Mouse (Mus musculus) C2C12 (cell line): ENCODE measurements at regions not wholly inside any gene's neighbourhood (a gene's known extent, or its start where the extent isn't known, plus 50 kb on each side); places are given as distances from the start of the nearest gene placed in this dataset.

Source experiments
- H3K27me3 ChIP-seq: one replicate; pipeline ENCODE4 v1.6.1; 2011; ENCODE audit not compliant: control insufficient read depth, insufficient read depth, insufficient read length
- H3K36me3 ChIP-seq: one replicate; pipeline ENCODE4 v1.6.1; 2011; ENCODE audit not compliant: control insufficient read depth, insufficient read depth
- H3K4me3 ChIP-seq: one replicate; pipeline ENCODE4 v1.5.1; 2011; ENCODE audit warnings: mild to moderate bottlenecking, control low read depth; ENCODE audit not compliant: poor library complexity, insufficient read depth, severe bottlenecking
- H3K79me2 ChIP-seq: one replicate; pipeline ENCODE4 v1.6.1; 2011; ENCODE audit not compliant: control insufficient read depth, insufficient read depth
- H3K79me3 ChIP-seq: one replicate; pipeline ENCODE4 v1.6.1; 2011; ENCODE audit warnings: low read depth, control low read depth
- H3ac ChIP-seq: one replicate; pipeline ENCODE3; 2011; ENCODE audit warnings: low read depth; ENCODE audit not compliant: control insufficient read depth, insufficient read length
- CEBPB ChIP-seq: IDR thresholded peaks from one replicate; pipeline ENCODE4 v1.6.1; 2011; ENCODE audit warnings: low read depth, mild to moderate bottlenecking, control low read depth, moderate library complexity
- CTCF ChIP-seq: IDR thresholded peaks from one replicate; pipeline ENCODE4 v1.5.1; 2011; ENCODE audit not compliant: control insufficient read depth, insufficient read depth, insufficient read length
- FOSL1 ChIP-seq: IDR thresholded peaks from one replicate; pipeline ENCODE4 v1.8.0; 2011; ENCODE audit warnings: mild to moderate bottlenecking, low read length; ENCODE audit not compliant: poor library complexity, insufficient read depth, severe bottlenecking
- MAX ChIP-seq: IDR thresholded peaks from one replicate; pipeline ENCODE4 v1.6.1; 2011; ENCODE audit warnings: mild to moderate bottlenecking, control low read depth
- MYOD1 ChIP-seq: IDR thresholded peaks from one replicate; pipeline ENCODE4 v1.6.1; 2011; ENCODE audit warnings: low read depth; ENCODE audit not compliant: control insufficient read depth, insufficient read length
- MYOG ChIP-seq: IDR thresholded peaks from one replicate; pipeline ENCODE4 v1.6.1; 2011; ENCODE audit not compliant: control insufficient read depth, insufficient read length; ENCODE audit errors: extremely low read depth
- USF1 ChIP-seq: IDR thresholded peaks from one replicate; pipeline ENCODE4 v1.6.1; 2011; ENCODE audit warnings: low read depth, mild to moderate bottlenecking, control low read depth, moderate library complexity

DNA sequence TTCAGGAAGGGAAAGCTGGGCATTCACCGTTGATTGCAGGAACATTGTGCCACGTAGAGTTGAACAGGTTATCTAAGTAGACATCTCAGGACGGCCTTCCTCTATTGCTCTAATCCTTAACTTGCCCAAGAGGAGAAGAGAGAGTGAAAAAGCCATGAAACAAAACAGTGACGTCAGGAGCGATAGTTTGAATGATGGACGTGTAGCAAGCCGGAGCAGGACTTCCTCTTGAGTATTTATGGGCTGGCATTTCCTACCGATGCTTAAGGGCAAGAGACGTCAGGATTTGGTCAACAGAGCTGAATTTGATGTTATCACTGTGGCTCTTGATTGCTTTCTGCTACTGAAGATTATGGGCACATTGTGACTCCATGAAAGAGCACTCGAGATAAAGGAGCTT is 130.5 kb upstream of the Arhgap28 start:
- H3K27me3 ChIP-seq: no peaks in the 10 kb centered on the region
- H3K4me3 ChIP-seq: no peak overlapping the region
- no peaks in the 10 kb centered on the region for H3K36me3 ChIP-seq
- no peaks in the 10 kb centered on the region for H3K79me2 ChIP-seq
- TF ChIP-seq CTCF: no peak
- no peak for TF ChIP-seq MYOG
- TF ChIP-seq CEBPB: no peak
- no peak for TF ChIP-seq MAX
- TF ChIP-seq FOSL1: no peak
- no peak for TF ChIP-seq MYOD1
- TF ChIP-seq USF1: no peak
- H3ac ChIP-seq: no peak overlapping the region
- H3K79me3 ChIP-seq: no peaks in the 10 kb centered on the region

DNA sequence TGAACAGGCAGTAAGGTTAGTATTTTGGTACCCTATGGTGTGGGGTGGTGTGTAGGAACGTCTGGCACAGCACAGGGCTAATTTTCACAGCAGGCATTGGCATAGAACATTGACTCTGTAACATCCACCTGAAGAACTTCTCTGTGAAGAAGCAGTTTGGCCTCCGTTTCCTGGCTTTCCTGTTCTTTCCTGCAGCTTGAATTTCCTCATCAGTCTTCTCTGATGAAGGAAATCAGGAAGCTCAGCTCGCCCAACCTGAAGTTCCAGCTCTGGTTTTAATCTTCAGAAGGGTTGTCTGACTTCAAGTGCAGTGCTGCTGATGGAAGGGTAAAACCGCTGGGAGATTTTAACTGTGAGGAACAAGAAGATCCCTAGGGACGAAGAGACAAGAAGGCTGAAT is 131.5 kb upstream of the Arhgap28 start:
- Histone ChIP-seq H3K4me3 (no peak overlapping the region), H3K79me3 (no peaks in the 10 kb centered on the region), H3K36me3 (no peaks in the 10 kb centered on the region), H3K27me3 (no peaks in the 10 kb centered on the region), H3K79me2 (no peaks in the 10 kb centered on the region), H3ac (no peak overlapping the region)
- TF ChIP-seq MYOG: no peak
- no peak for TF ChIP-seq CEBPB
- no peak for TF ChIP-seq CTCF
- no peak for TF ChIP-seq FOSL1
- no peak for TF ChIP-seq USF1
- no peak for TF ChIP-seq MAX
- TF ChIP-seq MYOD1: no peak

DNA sequence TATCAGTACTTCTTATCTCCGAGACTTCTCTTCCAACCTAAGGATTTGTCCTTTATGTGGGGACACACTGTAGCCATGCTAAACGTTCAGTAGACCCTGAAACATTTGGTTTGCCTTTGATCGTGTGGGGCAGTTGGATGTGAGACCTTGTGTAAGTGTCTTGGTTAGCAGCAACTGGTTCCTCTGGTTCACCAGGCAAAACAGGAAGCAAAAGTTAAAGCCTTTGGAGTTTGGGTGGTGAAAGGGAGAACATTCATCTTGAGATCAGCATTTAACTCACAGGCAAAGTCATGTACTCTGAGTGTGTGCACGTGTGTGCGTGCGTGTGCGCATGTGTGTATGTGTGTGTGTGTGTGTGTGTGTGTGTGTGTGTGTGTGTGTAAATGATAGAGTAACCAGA is 130.3 kb upstream of the L3mbtl4 start:
- Histone ChIP-seq H3K79me2 (no peaks in the 10 kb centered on the region), H3K79me3 (no peaks in the 10 kb centered on the region), H3K36me3 (no peaks in the 10 kb centered on the region), H3K4me3 (no peak overlapping the region), H3ac (no peak overlapping the region), H3K27me3 (no peaks in the 10 kb centered on the region)
- TF ChIP-seq MYOG (no peak), CEBPB (no peak), MAX (no peak)

GRCm38 (mm10) chr17:68149237-68149792 is 124.3 kb upstream of the L3mbtl4 start:
- Histone ChIP-seq H3K79me2 (no peaks in the 10 kb centered on the region), H3K36me3 (no peaks in the 10 kb centered on the region), H3K27me3 (no peaks in the 10 kb centered on the region), H3ac (no peak overlapping the region), H3K4me3 (no peak overlapping the region), H3K79me3 (no peaks in the 10 kb centered on the region)
- TF ChIP-seq CEBPB (no peak), MYOG (no peak), USF1 (no peak), MYOD1 (no peak), CTCF (no peak), FOSL1 (no peak), MAX (no peak)

- H3K4me3 ChIP-seq: no peak overlapping the region
Measured at GRCm38 (mm10) chr17:68152438-68153120, 121.0 kb upstream of the L3mbtl4 start.

More at GRCm38 (mm10) chr17:68152438-68153120, 121.0 kb upstream of the L3mbtl4 start:
- TF ChIP-seq CTCF (no peak), USF1 (no peak), CEBPB (no peak), MAX (peak; percentile 24), MYOG (no peak), MYOD1 (no peak), FOSL1 (peak; percentile 69)
- Histone ChIP-seq H3K27me3 (no peaks in the 10 kb centered on the region), H3ac (no peak overlapping the region), H3K79me3 (no peaks in the 10 kb centered on the region), H3K36me3 (no peaks in the 10 kb centered on the region), H3K79me2 (no peaks in the 10 kb centered on the region)
